Mouse (Mus musculus) adrenal gland, postnatal 14 days (tissue): ENCODE data around the gene Kcng3. TPM values are rescaled to one million over a fixed set of nuclear protein-coding genes. Genes with fewer than 3 reads are reported as not detected.

ENCODE experiments used
- DNase-seq: peaks from one replicate; pipeline ENCODE4 v3.0.0; 2021; ENCODE audit warnings: mixed read lengths
- total RNA-seq: library from RNA; stranded (reverse); gene quantifications from 2 replicates; pipeline ENCODE4 v1.2.3, GENCODE M21; 2021

Gene Kcng3
- total RNA-seq, 1 experiment from 2014 or later, result 10.6 TPM

- no peak for DNase-seq
Measured at GRCm38 (mm10) chr17:83555836-83556235, 75.9 kb downstream of the Kcng3 start.

GRCm38 (mm10) chr17:83554997-83555396 is 76.7 kb downstream of the Kcng3 start:
- no peak for DNase-seq

DNA sequence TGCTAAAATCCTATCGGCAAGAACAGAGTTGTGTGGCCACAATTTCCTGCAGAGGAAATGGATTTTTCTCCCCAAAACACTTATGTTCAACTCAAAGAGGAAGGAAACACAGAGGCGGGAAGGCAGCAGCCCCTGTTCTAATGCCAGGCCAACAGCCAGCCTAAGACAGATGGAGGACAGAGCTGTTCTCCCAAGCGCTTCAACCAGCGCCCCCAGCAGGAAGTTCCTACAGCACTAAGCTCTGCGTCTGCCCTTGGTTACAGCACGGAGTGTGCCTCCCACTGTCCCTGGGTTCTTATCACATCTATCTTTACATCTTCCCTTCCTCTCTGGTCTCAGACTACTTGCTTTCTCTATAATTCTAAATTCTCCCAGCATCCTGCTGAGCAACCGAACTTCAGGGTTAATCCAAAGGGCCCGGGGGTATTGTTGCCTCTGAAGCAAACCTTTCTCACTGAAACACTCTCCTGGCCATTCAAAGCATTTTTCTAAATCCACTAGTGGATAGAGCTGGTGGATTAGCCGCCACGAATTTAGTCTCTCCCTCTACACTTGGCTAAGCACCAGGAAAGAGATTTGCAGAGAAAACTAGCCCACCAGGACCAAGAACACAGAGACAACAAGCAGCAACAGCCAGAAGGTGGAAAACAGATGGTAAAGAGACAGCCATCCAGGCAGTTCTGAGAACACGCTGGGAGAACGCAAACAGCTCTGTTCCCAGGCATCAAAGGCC is 83.0 kb downstream of the Kcng3 start:
- DNase-seq, result peak; percentile 51

DNA sequence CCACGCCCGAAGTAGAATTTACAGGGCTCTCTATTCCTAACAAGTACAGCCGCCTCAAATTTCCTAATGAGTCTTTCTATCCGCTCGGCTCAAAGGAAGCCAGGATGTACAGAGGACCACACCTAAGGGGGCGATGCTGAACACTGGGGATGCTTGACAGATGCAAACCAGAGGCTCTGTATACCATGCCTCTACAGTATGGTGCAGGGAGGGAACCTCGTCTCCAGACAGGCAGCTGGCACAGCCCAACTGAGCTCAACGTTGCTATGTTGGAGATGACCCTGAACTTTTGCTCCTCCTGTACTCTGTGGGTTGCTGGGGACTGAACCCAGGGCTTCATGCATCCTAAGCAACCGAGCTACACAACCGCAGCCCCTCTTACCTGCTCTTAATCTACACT is 84.5 kb downstream of the Kcng3 start:
- DNase-seq, result no peak

DNA sequence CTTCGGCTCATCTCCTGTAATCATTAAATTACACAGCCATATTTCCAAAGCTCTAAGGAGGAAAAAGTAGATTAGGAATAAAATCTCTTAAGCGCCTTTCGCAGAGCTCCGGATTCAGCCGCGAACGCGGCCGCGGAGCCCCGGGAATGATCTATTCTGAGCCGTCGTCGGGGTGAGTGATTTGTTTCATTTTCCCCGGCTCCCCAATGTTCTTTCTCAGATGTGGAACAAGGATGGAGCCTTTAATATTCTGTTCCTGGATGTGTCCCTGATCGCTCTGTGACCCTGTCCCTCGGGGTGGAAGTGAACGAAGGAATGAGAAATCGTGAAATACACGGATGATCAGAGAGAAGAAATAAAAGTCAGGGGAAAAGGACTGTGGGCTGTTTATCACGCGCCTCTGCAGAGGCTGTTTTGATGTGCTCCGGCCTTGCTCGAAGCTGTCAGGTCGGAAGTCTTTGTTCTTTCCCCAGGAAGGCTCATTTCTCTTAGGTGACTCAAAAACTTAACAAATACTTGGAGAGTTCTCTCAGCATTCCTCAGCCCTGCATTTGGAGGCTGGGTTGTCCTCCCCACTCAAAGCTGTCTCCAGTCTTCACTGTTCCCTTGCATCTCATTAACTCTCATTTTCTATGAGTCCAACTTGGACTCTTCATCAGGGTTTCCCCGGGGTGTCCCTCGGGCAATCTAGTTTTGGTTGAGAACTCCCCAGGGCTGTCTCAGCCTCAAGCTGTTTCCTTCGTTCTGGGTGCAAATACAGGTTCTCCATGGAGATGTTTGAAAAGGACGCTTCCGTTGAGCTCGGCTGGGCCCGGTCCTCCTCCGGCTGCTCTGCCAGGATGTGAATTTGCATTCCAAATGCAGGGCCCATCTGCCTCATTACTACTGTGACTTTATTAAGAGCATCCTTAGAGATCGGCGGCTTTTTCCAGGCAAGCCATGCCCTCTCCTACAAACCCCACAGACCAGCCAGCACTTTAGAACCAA is 85.6 kb downstream of the Kcng3 start:
- peak; percentile 58 for DNase-seq

DNA sequence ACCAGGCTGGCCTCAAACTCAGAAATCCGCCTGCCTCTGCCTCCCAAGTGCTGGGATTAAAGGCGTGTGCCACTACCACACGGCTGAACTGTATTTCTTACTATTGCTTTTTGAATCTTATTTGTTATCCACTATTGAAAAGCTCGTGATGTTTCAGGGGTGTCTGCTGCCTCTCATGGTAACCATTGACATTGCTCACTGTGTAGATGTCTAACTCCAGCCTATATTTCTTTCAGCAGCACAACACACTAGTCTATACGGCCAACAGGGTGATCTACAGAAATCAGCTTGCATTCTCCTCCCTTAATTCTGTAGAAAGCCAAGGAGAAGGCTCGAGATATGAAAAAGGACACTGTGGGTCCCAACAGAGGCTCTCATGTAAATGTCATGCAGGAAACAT is 86.4 kb downstream of the Kcng3 start:
- DNase-seq, result no peak

GRCm38 (mm10) chr17:83542424-83542823 is 89.3 kb downstream of the Kcng3 start:
- no peak for DNase-seq

- DNase-seq, result no peak
Measured at GRCm38 (mm10) chr17:83539262-83540037, 92.2 kb downstream of the Kcng3 start.

GRCm38 (mm10) chr17:83538694-83539093 is 93.0 kb downstream of the Kcng3 start:
- DNase-seq, result no peak

DNA sequence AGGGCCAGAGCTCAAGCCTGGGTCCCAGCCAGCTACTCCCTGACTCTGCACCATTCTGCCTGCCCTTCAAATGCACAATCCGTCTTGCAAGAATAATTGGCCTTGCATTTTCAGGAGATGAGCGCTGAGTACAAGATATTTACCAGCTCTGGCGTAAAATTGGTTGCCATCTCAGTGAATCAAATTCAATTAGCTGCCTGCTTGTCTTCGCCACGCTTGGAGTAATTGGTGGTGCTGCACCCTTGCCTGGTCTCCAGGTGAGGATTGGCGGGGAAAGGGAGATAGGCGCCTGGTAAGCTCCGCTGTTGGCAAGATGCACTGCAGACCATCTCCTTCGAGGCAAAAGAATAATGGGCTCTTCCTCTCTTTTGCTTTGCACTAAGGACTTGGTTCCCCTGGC is 93.6 kb downstream of the Kcng3 start:
- DNase-seq, result no peak

Other genes with a start within 250 kb of the Kcng3 start
- 220 and 252 TPM in 2 replicates for gene Cox7a2l, start 114.6 kb downstream of the Kcng3 start, total RNA-seq
- 66.1 and 66.8 TPM in 2 replicates for gene Mta3, start 74.3 kb upstream of the Kcng3 start, total RNA-seq
- 6.8 and 27.0 TPM in 2 replicates for gene Haao, start 216.1 kb upstream of the Kcng3 start, total RNA-seq